Mouse (Mus musculus) bone marrow macrophage, adult 2 months (primary cell): ENCODE measurements at regions not wholly inside any gene's neighbourhood (a gene's known extent, or its start where the extent isn't known, plus 50 kb on each side); places are given as distances from the start of the nearest gene placed in this dataset.

Source experiments
- H3K27ac ChIP-seq: 2 replicates; pipeline ENCODE4 v1.5.1; 2012; ENCODE audit warnings: low read depth, low read length; ENCODE audit not compliant: insufficient read depth
- H3K4me1 ChIP-seq: 2 replicates; pipeline ENCODE4 v1.6.1; 2012; ENCODE audit warnings: low read length; ENCODE audit not compliant: control insufficient read depth, insufficient read depth
- H3K4me3 ChIP-seq: 2 replicates; pipeline ENCODE4 v1.5.1; 2012; ENCODE audit warnings: mild to moderate bottlenecking, low read length, moderate library complexity; ENCODE audit not compliant: insufficient read depth
- CTCF ChIP-seq: IDR thresholded peaks from 2 replicates; pipeline ENCODE4 v1.5.1; 2012; ENCODE audit warnings: low read depth, mild to moderate bottlenecking, low read length, moderate library complexity
- POLR2A ChIP-seq: IDR thresholded peaks from 2 replicates; pipeline ENCODE4 v1.6.1; 2012; ENCODE audit warnings: mild to moderate bottlenecking, low read depth, low read length, borderline replicate concordance

- no peak overlapping the region for H3K27ac ChIP-seq
- H3K4me1 ChIP-seq, result no peaks in the 10 kb centered on the region
- no peak overlapping the region for H3K4me3 ChIP-seq
- TF ChIP-seq CTCF, result no peak
- no peak for TF ChIP-seq POLR2A
Observed at GRCm38 (mm10) chr4:54027565-54028237, 201.9 kb downstream of the Tmem38b start.

GRCm38 (mm10) chr4:54045258-54046029 is 219.6 kb downstream of the Tmem38b start:
- H3K27ac ChIP-seq, result no peak overlapping the region
- no peak for TF ChIP-seq CTCF
- TF ChIP-seq POLR2A, result no peak
- no peak overlapping the region for H3K4me3 ChIP-seq
- H3K4me1 ChIP-seq, result no peaks in the 10 kb centered on the region

- H3K4me1 ChIP-seq, result no peaks in the 10 kb centered on the region
- H3K27ac ChIP-seq, result no peak overlapping the region
- no peak overlapping the region for H3K4me3 ChIP-seq
- TF ChIP-seq CTCF (no peak), POLR2A (no peak)
Observed at GRCm38 (mm10) chr4:54064331-54064730, 238.5 kb downstream of the Tmem38b start.

- TF ChIP-seq POLR2A (no peak), CTCF (no peak)
- Histone ChIP-seq H3K4me3 (no peak overlapping the region), H3K27ac (no peak overlapping the region), H3K4me1 (no peaks in the 10 kb centered on the region)
Observed at GRCm38 (mm10) chr4:54071951-54072350, 246.1 kb downstream of the Tmem38b start.

GRCm38 (mm10) chr4:54072482-54072881 is 246.6 kb downstream of the Tmem38b start:
- TF ChIP-seq POLR2A (no peak), CTCF (no peak)
- Histone ChIP-seq H3K4me1 (no peaks in the 10 kb centered on the region), H3K27ac (no peak overlapping the region), H3K4me3 (no peak overlapping the region)

- H3K4me3 ChIP-seq, result no peak overlapping the region
- H3K4me1 ChIP-seq, result no peaks in the 10 kb centered on the region
- H3K27ac ChIP-seq, result no peak overlapping the region
- no peak for TF ChIP-seq POLR2A
- no peak for TF ChIP-seq CTCF
Observed at GRCm38 (mm10) chr4:54072932-54073331, 247.1 kb downstream of the Tmem38b start.

- Histone ChIP-seq H3K4me1 (no peaks in the 10 kb centered on the region), H3K27ac (no peak overlapping the region), H3K4me3 (no peak overlapping the region)
- TF ChIP-seq CTCF (no peak), POLR2A (no peak)
Observed at GRCm38 (mm10) chr4:54073483-54073882, 247.6 kb downstream of the Tmem38b start.

- Histone ChIP-seq H3K4me3 (no peak overlapping the region), H3K4me1 (no peaks in the 10 kb centered on the region), H3K27ac (no peak overlapping the region)
- TF ChIP-seq POLR2A (no peak), CTCF (no peak)
Observed at GRCm38 (mm10) chr4:54074226-54074625, 248.4 kb downstream of the Tmem38b start.

- no peak for TF ChIP-seq POLR2A
- TF ChIP-seq CTCF, result no peak
Observed at GRCm38 (mm10) chr4:54080526-54080925, 254.7 kb downstream of the Tmem38b start.

GRCm38 (mm10) chr4:54081411-54081810 is 255.6 kb downstream of the Tmem38b start:
- H3K27ac ChIP-seq, result no peak overlapping the region
- no peaks in the 10 kb centered on the region for H3K4me1 ChIP-seq
- H3K4me3 ChIP-seq, result no peak overlapping the region

More at GRCm38 (mm10) chr4:54080526-54080925, 254.7 kb downstream of the Tmem38b start:
- Histone ChIP-seq H3K27ac (no peak overlapping the region), H3K4me1 (no peaks in the 10 kb centered on the region), H3K4me3 (no peak overlapping the region)

GRCm38 (mm10) chr4:54084747-54085146 is 258.9 kb downstream of the Tmem38b start:
- TF ChIP-seq POLR2A, result no peak
- TF ChIP-seq CTCF, result no peak
- no peaks in the 10 kb centered on the region for H3K4me1 ChIP-seq
- no peak overlapping the region for H3K4me3 ChIP-seq
- H3K27ac ChIP-seq, result no peak overlapping the region

More at GRCm38 (mm10) chr4:54081411-54081810, 255.6 kb downstream of the Tmem38b start:
- no peak for TF ChIP-seq POLR2A
- TF ChIP-seq CTCF, result no peak
